Mouse (Mus musculus): ENCODE results near the gene Rasd1. TPM values are rescaled to one million over a fixed set of nuclear protein-coding genes. Genes with fewer than 3 reads are reported as not detected.

Rasd1 gene
- polyA plus RNA-seq, 1 experiment from 2014 or later = 12.2 TPM

- 70% methylated on average over 5 of the region's 5 CpGs for WGBS
- Histone ChIP-seq H3K9me3 (no peaks in the 10 kb centered on the region), H3K4me1 (peaks cover 25% of the 10 kb centered on the region), H3K27ac (no peak overlapping the region), H3K36me3 (no peaks in the 10 kb centered on the region), H3K4me3 (no peak overlapping the region), H3K27me3 (ENCODE audit: insufficient read depth, poor library complexity, severe bottlenecking) (0 out of 2 replicates have a peak, but pooled peaks cover 3% of the 10 kb centered on the region)
- no peak for DNase-seq (ENCODE audit: low spot score)
Observed at GRCm38 (mm10) chr11:59920331-59920730, 44.4 kb downstream of the Rasd1 start.

DNA sequence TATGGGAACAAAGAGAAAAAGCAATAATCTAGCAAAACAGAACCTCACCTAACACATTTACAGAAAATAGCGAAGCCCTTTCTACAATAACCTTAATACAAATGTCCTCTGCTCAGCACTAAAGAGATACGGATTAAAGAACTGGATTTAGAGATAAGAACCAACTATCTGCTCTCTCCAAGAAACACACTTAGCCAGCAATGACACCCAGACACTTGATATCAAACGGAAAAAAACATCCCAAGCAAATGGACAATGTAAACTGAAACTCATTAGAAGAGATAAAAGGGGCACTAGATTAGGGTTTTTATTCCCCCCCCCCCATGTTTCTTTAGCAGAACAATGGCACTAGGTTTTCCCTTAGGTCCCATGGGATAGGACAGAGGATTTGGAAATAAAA is 45.3 kb downstream of the Rasd1 start:
- WGBS = 42% methylated on average over 3 of the region's 3 CpGs
- Histone ChIP-seq H3K36me3 (no peaks in the 10 kb centered on the region), H3K4me1 (peaks cover 21% of the 10 kb centered on the region), H3K4me3 (no peak overlapping the region), H3K27ac (no peak overlapping the region), H3K27me3 (ENCODE audit: insufficient read depth, poor library complexity, severe bottlenecking) (0 out of 2 replicates have a peak, but pooled peaks cover 3% of the 10 kb centered on the region), H3K9me3 (no peaks in the 10 kb centered on the region)
- DNase-seq (ENCODE audit: low spot score) = no peak

GRCm38 (mm10) chr11:59918014-59918413 is 46.7 kb downstream of the Rasd1 start:
- Histone ChIP-seq H3K27ac (peak overlapping the region; percentile 4; the same call in 1 of the 2 replicates), H3K27me3 (ENCODE audit: insufficient read depth, poor library complexity, severe bottlenecking) (0 out of 2 replicates have a peak, but pooled peaks cover 3% of the 10 kb centered on the region)

DNA sequence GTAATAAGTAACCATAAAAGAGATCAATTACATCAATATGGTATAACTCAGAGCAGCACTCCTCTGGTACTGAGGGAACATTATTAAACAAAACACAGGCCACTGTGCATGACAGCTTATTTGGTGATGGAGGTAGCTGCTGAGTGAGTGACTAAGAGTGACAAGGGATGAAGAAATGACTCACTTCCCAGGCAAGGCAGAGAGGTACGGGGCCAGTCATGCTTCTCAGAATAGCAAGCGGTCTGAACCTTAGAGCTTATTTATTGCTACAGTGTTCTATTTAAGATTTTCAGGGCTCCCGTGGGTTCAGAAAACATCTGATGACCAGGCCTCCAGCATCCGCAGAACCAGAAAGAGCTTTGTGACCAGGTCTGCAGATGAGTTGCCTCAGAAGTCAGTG is 51.0 kb downstream of the Rasd1 start:
- Histone ChIP-seq H3K27ac (no peak overlapping the region), H3K4me3 (no peak overlapping the region), H3K36me3 (no peaks in the 10 kb centered on the region), H3K4me1 (peaks cover 20% of the 10 kb centered on the region), H3K9me3 (no peaks in the 10 kb centered on the region), H3K27me3 (ENCODE audit: insufficient read depth, poor library complexity, severe bottlenecking) (no peaks in the 10 kb centered on the region)
- DNase-seq (ENCODE audit: low spot score) = no peak
- WGBS = 67% methylated on average over 4 of the region's 4 CpGs

More at GRCm38 (mm10) chr11:59918014-59918413, 46.7 kb downstream of the Rasd1 start:
- H3K4me1 ChIP-seq = peaks cover 19% of the 10 kb centered on the region
- no peaks in the 10 kb centered on the region for H3K36me3 ChIP-seq
- no peaks in the 10 kb centered on the region for H3K9me3 ChIP-seq
- H3K4me3 ChIP-seq = no peak overlapping the region
- 22% methylated on average over 4 of the region's 4 CpGs for WGBS
- no peak for DNase-seq (ENCODE audit: low spot score)

Other genes starting within 250 kb of the Rasd1 start
- gene Pld6, start 177.3 kb downstream of the Rasd1 start, polyA plus RNA-seq (2016; fragmentation: Nextera tagmentation; extraction: Ambion mirVana) = 5.3 and 6.5 TPM in 2 replicates
- 24.7 and 25.0 TPM in 2 replicates for gene Flcn, start 154.9 kb downstream of the Rasd1 start, polyA plus RNA-seq (2016; fragmentation: Nextera tagmentation; extraction: Ambion mirVana)
- gene Nt5m, start 125.5 kb downstream of the Rasd1 start, polyA plus RNA-seq (2016; fragmentation: Nextera tagmentation; extraction: Ambion mirVana) = 39.4 and 39.9 TPM in 2 replicates
- 192 and 210 TPM in 2 replicates for gene Cops3, start 125.1 kb downstream of the Rasd1 start, polyA plus RNA-seq (2016; fragmentation: Nextera tagmentation; extraction: Ambion mirVana)
- 51.8 and 55.6 TPM in 2 replicates for gene Med9, start 16.7 kb downstream of the Rasd1 start, polyA plus RNA-seq (2016; fragmentation: Nextera tagmentation; extraction: Ambion mirVana)
- 11.6 and 18.2 TPM in 2 replicates for gene Pemt, start 81.5 kb upstream of the Rasd1 start, polyA plus RNA-seq (2016; fragmentation: Nextera tagmentation; extraction: Ambion mirVana)
- gene Rai1, start 140.1 kb upstream of the Rasd1 start, polyA plus RNA-seq (2016; fragmentation: Nextera tagmentation; extraction: Ambion mirVana) = 21.2 and 32.5 TPM in 2 replicates